Mouse (Mus musculus) layer of hippocampus, adult 2 months (tissue): Measurements from ENCODE around the gene Capn2. TPM values are rescaled to one million over a fixed set of nuclear protein-coding genes. Genes with fewer than 3 reads are reported as not detected.

Experiments used
- DNase-seq, 2 experiments: peaks; one replicate each; pipeline ENCODE4 v3.0.0; 2022; ENCODE audit warnings: low spot score in 2 of 2
- H3K27ac ChIP-seq: fragments of 200-600 bp; 2 replicates; pipeline ENCODE4 v1.8.1; 2022
- H3K4me3 ChIP-seq: fragments of 200-600 bp; 2 replicates; pipeline ENCODE4 v1.8.1; 2022; ENCODE audit warnings: mild to moderate bottlenecking
- CTCF ChIP-seq: fragments of 200-600 bp; conservative IDR thresholded peaks from 2 replicates; pipeline ENCODE4 v1.8.1; 2022; ENCODE audit warnings: antibody characterized with exemption, mild to moderate bottlenecking, moderate library complexity
- total RNA-seq, 2 experiments: library from RNA; stranded (reverse); gene quantifications; 2 replicates each; pipeline ENCODE4 v1.2.3; 2021

The Capn2 gene
- total RNA-seq, 2 experiments from 2014 or later: 56.4 to 61.1 TPM

GRCm38 (mm10) chr1:182503206-182503900 lies 14.1 kb downstream of the Capn2 start:
- DNase-seq: no peak
- no peak for TF ChIP-seq CTCF
- Histone ChIP-seq H3K27ac (no peak overlapping the region), H3K4me3 (no peak overlapping the region)

DNA sequence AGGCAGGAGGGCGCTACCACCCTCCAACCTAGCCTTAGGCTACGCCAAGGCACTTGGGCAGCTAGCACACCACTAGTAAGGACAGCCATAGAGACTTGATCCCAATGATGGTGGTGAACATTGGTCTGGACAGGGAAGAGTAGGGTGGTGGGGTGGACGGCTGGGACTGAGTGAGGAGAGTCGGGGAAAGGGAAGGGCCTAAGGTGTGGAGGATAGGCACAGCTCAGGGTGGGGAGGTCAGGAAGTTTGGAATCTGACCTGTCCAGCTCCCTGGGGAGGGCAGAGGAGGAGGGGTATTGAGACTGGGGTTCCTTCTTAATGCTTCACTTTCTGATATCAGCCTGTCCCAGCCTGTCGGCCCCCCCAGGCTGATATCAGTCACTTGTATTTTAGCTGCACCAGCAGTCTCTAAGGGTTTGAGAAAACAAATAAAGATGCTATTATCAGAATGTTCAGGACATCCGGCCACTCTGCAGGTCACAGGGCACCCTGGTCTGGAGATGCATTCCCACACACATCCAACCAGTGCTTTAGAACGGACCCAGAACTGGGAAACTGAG lies 14.8 kb downstream of the Capn2 start:
- no peak for TF ChIP-seq CTCF
- H3K27ac ChIP-seq: peak overlapping the region; percentile 48; the same call in 1 of the 2 replicates
- no peak for DNase-seq
- H3K4me3 ChIP-seq: no peak overlapping the region

DNA sequence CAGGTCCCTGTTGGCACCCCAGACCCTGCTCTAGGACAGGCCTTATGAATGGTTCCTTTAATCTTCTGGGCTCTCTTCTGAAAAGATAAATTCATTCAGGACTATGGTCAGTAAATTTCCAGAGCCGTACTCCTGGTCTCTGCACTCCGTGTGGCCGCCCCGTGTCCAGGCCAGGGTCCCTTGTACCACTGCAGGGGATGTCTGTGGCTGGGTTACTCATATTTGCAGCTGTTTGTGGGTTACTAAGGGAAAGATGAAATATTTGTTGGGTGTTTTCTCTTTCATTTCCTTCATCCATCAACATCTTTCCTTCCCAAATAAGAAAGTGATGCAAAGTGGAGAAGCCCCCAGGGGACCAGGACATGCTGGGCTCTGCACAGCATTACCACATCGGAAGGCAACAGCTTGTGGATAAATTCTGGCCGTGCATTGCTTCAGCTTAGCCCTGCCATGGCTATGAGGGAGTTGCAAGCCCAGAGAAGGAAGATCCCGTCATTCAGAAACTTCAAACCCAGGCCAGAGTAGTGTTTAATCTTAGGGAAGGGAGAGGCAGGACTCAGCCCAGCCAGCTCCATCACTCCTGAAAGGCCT lies 15.5 kb downstream of the Capn2 start:
- Histone ChIP-seq H3K27ac (peak overlapping the region; percentile 48; the same call in 1 of the 2 replicates), H3K4me3 (no peak overlapping the region)
- TF ChIP-seq CTCF: no peak
- DNase-seq: no peak

DNA sequence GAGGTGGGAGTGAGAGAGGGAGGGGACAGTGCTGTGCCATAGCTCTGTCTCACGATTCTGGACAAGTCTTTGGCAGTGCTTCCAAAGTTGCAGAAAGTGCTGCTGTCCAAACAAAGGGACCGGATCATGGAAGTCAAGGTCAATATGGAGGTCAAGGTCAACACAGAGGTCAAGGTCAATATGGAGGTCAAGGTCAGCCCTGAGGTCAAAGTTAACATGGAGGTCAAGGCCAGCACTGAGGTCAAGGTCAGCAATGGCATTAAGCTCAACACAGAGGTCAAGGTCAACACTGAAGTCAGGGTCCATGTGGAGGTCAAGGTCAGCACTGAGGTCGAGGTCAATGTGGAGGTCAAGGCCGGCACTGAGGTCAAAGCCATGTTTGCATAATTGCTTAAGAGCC lies 16.6 kb downstream of the Capn2 start:
- DNase-seq: no peak
- Histone ChIP-seq H3K27ac (peak overlapping the region; percentile 8; the same call in 1 of the 2 replicates), H3K4me3 (no peak overlapping the region)
- no peak for TF ChIP-seq CTCF

DNA sequence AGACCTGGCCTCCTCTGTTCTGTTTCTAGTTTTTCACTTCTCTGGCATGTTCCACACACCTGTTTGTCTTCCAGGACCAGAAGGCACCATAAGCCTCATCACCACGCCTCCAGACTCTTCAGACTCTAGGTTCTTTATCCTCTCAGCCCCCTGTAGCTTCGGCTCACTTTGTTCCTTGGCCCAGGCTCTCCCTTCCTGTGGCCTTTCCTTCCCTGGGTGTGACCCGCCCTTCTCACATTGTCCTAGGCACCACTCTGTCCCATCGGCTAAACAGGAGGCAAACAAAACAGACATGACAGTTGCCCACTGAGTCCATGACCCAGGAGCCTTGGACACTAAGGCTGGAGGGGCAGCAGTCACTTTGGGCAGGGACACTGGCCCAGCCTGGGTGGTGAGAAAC lies 17.2 kb downstream of the Capn2 start:
- no peak for DNase-seq
- H3K27ac ChIP-seq: peak overlapping the region; percentile 8; the same call in 1 of the 2 replicates
- TF ChIP-seq CTCF: no peak
- H3K4me3 ChIP-seq: no peak overlapping the region

GRCm38 (mm10) chr1:182499443-182500089 lies 17.8 kb downstream of the Capn2 start:
- H3K4me3 ChIP-seq: no peak overlapping the region
- peak overlapping the region; percentile 8; the same call in 1 of the 2 replicates for H3K27ac ChIP-seq
- TF ChIP-seq CTCF: no peak
- no peak for DNase-seq

DNA sequence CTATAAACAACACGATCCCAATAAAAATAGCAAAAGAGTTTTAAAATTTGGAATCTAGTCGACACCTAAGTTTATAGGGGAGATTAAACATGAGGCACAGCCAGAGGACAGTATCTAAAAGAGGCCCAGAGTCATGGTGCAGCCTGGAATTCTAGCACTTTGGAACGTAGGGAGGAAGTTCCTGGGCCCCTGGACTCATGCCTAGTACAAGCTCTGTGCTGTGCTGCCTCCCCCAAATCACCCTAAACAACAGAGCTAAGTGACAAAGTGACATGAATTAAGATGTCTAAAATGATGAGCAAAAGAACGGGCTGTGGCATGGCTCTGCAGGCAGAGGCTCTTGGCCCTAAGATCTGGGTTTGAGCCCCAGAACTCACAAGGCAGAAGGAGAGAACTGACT lies 19.7 kb downstream of the Capn2 start:
- no peak for TF ChIP-seq CTCF
- H3K4me3 ChIP-seq: no peak overlapping the region
- peak overlapping the region; percentile 29; the same call in 1 of the 2 replicates for H3K27ac ChIP-seq
- no peak for DNase-seq

DNA sequence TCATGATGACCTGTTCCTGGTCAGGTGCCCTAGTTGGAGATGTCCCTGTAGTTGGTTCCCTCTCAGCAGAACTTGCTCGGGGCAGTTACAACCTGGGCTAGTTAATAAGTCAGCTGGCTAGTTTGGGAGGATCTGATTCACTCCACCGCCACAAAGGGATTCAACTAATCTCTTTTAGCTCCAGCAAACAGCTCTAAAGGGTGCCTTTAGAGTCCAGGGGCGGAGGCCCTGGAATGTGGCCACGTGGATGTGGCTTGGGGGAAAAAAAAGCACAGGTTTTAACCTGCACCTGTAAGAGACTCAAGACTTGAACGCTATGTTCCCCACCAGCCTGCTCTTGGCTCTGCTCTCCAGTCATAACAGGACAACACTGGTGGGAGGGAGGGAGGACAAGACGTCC lies 20.7 kb downstream of the Capn2 start:
- Histone ChIP-seq H3K4me3 (no peak overlapping the region), H3K27ac (no peak overlapping the region)
- no peak for DNase-seq
- no peak for TF ChIP-seq CTCF

- no peak overlapping the region for H3K4me3 ChIP-seq
- TF ChIP-seq CTCF: no peak
- peak overlapping the region; percentile 25; the same call in 1 of the 2 replicates for H3K27ac ChIP-seq
- DNase-seq: no peak
These were observed 22.9 kb downstream of the Capn2 start for GRCm38 (mm10) chr1:182494285-182495145.

DNA sequence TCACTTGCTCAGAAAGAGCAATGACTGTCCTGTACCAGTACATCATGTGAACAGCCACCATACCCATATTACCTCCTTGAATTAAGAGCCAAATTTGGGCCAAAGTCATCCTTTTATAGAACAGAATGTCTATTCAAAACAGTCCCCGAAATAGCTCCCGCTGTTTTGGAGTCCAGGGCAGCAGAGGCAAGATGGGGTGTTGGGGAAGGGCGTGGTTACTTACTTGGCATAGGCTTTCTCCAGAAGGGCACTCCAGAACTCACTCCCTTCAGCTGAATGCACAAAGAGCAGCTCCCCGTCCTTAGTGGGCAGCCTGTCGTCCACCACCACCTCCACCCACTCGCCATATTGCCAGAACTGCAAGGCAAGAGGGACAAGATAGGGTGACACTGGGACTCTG lies 25.6 kb downstream of the Capn2 start:
- DNase-seq: no peak
- Histone ChIP-seq H3K4me3 (no peak overlapping the region), H3K27ac (peak overlapping the region; percentile 1; the same call in 1 of the 2 replicates)
- TF ChIP-seq CTCF: no peak

- peak overlapping the region; percentile 75 for H3K27ac ChIP-seq
- no peak overlapping the region; the same call in 1 of the 2 replicates for H3K4me3 ChIP-seq
- no peak for DNase-seq
- TF ChIP-seq CTCF: peak; percentile 57
These were observed 26.8 kb downstream of the Capn2 start for GRCm38 (mm10) chr1:182490568-182490967.

GRCm38 (mm10) chr1:182489803-182490452 lies 27.5 kb downstream of the Capn2 start:
- Histone ChIP-seq H3K4me3 (peak overlapping the region; percentile 23), H3K27ac (peak overlapping the region; percentile 75)
- peak; percentile 93 to 95 for DNase-seq
- TF ChIP-seq CTCF: peak; percentile 97
